Mouse (Mus musculus) right cerebral cortex, postnatal 14 days (tissue): ENCODE data around the gene Elf2.

Experiments used
- DNase-seq: peaks from one replicate; pipeline ENCODE4 v3.0.0; 2022

Elf2 gene

GRCm38 (mm10) chr3:51276421-51277111 lies 63.9 kb downstream of the Elf2 start:
- peak; percentile 43 for DNase-seq

DNA sequence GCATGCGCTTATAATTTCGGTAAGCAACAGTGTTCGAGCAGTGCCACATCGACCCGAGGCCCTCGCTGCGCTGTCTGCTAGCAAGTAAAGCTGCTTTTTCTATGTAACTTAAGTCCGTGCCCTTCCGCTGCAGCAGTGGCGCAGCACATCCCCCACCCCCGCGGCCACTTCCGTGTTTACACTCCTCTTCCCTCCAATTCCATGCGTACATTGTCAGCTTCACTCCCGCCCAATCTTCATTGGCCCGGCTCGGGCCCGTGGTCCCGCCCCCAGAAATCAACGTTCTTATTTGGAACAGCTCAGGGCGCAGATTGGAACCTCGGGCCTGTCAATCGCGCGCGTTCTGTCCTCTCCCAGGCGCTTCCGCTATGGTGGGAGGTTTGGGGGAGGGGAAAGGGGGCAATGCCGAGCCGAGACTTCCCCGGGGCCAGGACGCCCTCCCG lies 64.5 kb downstream of the Elf2 start:
- peak; percentile 93 for DNase-seq

GRCm38 (mm10) chr3:51270069-51270817 lies 70.2 kb downstream of the Elf2 start:
- DNase-seq = no peak

GRCm38 (mm10) chr3:51268434-51268833 lies 72.0 kb downstream of the Elf2 start:
- DNase-seq = no peak

- no peak for DNase-seq
These were observed 77.5 kb downstream of the Elf2 start for GRCm38 (mm10) chr3:51262942-51263341.

DNA sequence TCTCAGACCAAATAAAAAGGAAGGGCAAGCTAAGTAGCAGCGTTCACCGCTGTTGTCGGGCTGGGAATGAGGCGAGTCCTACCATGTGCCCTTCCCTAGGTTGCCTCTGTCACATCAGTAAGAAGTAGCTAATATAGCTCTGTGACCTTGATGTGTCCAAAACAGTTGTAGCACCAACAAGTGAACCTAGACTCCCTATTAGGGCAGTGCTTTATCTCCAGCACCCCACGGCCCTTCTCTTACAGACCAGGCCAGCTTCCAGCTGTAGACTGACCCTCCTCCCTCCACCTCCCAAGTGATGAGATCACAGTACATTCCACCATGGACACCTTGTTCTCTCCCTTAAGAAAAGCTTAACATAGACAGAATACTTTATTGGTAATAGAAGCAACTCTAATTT lies 82.4 kb downstream of the Elf2 start:
- DNase-seq = no peak

DNA sequence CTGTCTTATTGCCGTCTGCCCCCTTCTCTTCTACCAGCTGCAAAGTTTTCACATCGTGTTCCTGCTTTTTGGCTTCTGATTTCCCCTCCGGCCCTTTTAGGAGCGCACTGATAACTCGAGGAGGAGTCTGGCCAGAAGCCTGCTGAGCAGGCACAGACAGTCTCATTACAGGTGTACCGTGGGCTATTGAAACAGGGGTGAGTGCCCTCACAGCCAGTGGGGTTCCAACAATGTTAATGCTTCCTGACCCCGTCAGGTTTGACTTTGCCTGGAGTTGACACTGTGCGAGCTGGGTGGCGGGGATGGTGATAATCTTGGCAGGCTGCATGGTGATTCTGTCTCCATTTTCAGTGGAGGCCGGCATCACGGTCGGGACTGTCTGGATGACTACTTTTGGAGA lies 84.0 kb downstream of the Elf2 start:
- DNase-seq = no peak

DNA sequence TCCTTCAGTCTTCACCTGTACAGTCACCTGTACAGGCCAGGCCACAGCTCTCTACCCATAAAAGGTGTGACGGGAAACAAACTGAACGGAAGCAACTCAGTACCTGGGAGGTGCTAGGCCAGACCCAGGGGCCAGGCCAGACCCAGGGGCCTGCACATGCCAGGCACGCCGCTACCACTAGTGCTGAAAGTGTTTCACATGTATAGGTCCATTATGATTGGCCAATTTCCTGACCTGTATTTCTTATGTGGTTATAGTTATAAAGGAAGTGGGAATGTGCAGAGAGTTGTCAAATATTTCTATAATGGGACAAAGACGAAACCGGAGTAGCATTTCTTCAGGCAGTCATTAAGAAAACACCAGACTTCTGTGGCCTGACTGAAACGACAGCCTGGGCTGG lies 85.7 kb downstream of the Elf2 start:
- no peak for DNase-seq

DNA sequence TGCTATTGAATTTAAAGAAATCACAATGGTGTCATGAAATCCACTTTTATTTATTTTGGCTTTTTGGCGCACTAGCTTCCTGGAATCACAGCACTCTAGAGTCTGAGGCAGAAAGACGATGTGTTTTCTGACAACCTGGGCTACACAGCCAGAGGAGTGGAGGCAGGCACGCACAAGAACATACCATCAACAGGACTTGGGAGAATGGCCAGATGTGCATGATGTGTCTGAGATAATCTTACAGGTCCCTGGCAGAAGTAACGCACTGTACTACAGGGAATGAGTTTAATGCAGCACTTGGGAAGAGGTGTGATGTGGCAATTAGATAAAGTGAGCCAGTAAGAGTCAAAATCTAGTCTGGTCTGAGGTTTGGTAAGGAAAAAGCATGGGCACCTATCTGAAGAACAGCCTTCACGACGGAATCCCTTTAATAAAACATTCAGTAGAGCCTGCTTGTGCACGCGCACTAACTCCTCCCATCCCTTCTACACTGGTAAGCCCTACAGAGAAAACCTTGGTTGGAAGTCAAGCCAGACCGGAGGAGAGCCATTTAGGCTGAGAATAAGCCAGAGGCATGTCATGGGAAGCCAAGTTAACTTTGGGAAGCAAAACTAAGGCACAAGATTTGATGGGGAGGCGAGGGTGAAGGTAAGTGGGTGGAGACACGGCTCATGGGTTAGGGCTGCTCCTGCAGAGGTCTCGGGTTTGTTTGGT lies 87.6 kb downstream of the Elf2 start:
- no peak for DNase-seq

DNA sequence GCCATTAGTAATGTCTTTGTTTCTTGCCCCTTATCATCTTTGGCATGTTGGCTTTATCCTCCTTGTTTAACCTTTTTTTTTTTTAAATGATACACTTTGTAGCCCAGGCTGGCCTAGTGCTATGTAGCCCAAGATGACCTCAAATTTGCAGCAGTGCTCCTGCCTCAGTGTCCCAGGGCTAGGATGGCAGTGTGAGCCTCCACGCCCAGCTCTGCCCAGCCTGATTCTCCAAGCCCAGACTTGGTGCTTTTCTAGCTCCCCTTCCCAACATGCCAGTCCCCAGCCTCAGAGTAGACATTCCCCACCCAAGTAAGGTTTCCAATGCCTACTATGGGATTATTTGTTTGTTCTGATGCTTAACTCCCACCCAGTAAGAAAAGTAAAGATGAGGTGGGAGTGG lies 88.2 kb downstream of the Elf2 start:
- no peak for DNase-seq

- DNase-seq = no peak
These were observed 89.4 kb downstream of the Elf2 start for GRCm38 (mm10) chr3:51251057-51251456.

DNA sequence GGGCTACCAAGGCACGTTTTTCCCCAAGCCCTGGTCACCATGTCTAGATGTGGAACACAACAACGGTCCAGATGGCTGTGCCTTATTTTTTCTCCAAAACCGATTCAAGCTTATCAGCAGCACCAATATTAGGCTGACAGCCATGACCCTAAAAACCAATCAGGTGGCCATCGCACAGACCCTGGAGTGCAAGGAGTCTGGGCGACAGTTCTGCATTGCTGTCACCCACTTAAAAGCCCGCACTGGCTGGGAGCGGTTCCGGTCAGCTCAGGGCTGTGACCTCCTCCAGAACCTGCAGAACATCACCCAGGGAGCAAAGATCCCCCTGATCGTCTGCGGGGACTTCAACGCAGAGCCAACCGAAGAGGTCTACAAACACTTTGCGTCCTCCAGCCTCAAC lies 90.6 kb downstream of the Elf2 start:
- DNase-seq = no peak

DNA sequence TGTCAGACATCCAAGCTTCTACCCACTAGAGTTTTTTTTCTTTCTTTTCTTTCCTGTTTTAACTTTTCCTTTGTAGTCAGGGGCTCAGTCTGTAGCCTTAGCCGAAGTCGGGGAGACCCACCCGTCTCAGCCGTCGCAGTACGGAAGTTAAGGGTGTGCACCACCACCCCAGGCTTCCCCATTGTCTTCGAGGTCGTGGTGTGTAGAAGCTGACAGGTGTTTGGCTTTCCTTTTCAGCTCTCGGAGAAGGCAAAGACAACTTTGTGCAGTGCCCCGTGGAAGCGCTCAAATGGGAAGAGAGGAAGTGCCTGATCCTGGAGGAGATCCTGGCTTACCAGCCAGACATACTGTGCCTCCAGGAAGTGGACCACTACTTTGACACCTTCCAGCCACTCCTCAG lies 91.0 kb downstream of the Elf2 start:
- DNase-seq = no peak

- no peak for DNase-seq
These were observed 91.9 kb downstream of the Elf2 start for GRCm38 (mm10) chr3:51248600-51248999.

GRCm38 (mm10) chr3:51247704-51248103 lies 92.8 kb downstream of the Elf2 start:
- no peak for DNase-seq

DNA sequence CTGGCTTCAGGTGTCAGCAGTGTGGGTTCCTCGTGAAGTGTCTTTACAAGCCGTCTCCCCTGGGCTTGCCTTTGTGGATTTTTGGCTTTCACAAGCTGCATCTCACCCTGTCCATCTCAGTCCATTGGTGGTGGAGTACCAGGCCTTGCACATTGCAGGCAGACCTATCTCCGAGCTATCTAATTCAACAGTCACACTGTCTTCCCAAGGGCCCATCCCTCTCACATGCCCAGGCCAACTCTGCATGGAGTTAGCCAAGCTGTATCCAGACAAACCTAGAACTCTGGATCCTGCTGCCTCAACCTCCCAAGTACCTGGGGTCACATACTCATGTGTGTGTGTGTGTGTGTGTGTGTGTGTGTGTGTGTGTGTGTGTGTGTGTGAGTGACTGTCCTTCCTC lies 100.9 kb downstream of the Elf2 start:
- no peak for DNase-seq

DNA sequence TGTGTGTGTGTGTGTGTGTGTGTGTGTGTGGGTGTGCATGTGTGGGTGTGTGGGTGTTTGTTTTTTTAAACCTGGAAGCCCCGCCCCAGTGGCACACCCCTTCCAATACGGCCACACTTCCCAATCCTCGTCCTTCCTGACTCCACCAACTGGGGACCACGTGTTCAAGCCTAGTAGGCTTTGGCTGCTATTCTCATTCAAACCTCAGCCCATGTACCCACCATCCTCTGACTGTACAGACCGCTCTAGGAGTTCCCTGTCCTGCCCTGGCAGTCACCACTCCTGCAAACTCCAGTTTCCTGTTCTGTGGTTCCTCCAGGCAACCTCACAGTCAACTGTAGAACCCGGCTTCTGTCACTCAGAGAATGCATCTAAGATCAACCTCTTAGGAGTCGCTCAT lies 101.9 kb downstream of the Elf2 start:
- no peak for DNase-seq

GRCm38 (mm10) chr3:51234752-51235055 lies 105.8 kb downstream of the Elf2 start:
- no peak for DNase-seq

DNA sequence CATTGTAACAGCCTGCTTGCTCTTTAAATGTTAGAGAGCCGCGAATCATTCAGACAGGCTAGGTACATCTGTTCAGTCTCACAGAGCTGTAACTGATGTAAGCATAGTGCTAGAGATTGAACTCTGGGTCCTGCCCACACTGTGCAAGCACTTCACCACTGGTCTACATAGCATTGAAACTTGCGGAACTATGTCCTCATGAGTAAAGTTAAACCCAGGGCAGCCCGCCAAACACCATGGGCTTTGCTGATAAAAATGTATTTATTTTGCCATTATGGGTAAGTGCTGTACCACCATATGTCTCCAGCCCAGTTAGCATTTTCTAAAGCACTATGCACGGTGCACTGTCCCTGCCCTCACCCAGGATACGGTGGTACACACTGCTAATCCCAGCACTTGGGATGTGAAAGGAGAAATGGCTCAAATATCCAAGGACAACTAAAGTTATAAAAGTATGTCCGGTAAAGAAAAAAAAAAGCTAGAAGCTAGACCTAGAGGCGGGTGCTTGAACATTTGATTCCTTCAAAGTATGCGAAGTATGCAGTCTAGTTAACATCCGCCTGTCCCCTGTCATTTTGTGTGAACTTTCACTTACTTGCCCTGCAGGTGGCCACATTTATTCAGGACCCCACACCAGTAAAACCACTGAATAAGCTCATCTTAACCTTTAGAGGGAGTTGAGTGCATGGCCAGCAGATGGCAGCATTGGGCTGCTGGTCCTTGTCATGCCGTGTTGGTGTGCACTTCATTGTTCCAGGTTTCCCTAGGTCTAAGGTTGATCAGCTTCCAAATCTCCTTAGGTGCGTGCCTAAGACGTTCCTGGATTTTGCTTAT lies 106.3 kb downstream of the Elf2 start:
- DNase-seq = peak; percentile 77

- no peak for DNase-seq
These were observed 107.0 kb downstream of the Elf2 start for GRCm38 (mm10) chr3:51233474-51233873.

DNA sequence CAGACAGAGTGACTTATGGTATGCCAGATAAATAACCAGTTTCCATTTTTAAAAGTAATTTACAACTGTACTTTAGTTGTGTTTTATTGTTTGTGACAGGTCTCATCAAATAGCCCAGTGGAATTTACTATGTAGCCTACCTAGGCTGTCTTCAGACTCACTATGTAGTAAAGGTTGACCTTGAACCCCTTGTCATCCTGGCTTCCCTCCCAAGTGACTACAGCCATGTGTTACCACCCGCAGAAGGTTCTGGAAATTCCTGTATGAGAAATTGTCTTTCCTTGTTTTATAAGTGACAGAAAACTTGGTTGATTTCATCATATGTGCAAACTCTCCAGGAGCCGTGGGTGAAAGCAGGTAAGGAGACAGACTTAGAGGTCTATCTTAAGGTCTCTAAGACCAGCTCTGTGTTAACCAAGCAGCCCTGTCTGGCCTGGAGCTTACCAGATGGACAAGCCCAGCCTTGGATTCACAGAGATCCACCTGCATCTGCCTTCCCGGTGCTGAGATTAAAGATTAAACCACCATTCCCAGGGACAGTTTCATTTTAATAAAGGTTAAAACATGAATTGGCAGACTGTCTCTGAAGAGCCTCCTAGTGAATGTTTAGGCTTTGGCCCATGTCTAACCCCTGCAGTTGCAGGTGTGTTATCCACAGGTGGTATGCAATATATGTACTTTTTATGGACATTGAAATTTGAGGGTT lies 108.1 kb downstream of the Elf2 start:
- DNase-seq = no peak

DNA sequence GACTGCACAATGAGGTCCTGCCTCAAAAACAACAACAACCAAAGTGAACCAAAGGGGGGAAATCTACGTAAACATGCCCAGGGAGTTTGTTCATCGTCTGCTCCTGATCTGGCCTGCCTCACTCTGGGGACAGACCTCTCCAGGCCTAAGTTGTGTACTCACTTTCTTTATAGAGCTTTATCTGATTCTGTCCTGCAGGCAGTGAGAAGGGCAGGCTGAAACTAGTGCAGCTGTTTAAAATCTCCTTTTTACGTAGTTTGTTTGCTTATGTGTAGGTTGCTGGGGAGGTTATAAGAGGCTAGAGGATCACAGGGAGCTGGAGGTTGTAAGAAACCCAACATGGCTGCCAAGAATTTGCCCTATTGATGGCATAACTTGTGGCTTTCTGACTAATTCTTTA lies 109.0 kb downstream of the Elf2 start:
- no peak for DNase-seq

GRCm38 (mm10) chr3:51230886-51231285 lies 109.6 kb downstream of the Elf2 start:
- DNase-seq = no peak
